Mouse (Mus musculus) megakaryocyte progenitor cell, adult 5-6 weeks (primary cell): ENCODE results near the gene Olfr464. TPM values are rescaled to one million over a fixed set of nuclear protein-coding genes. Genes with fewer than 3 reads are reported as not detected.

Source experiments
- ATAC-seq: replicated peaks from 2 replicates; pipeline ENCODE4 v1.8.0; 2016; ENCODE audit warnings: mild to moderate bottlenecking, moderate TSS enrichment, inconsistent platforms; ENCODE audit not compliant: poor library complexity
- total RNA-seq, 2 experiments: library from RNA; stranded (forward) in 1 of 2; stranded (reverse) in 1 of 2; fragments of 157-497, 149-512 nt in 1 of 2; fragments of 200-1000 nt in 1 of 2; gene quantifications; 2 replicates each; pipeline versions ENCODE4 v1.2.3 to v1.2.4; 2015 to 2017

The Olfr464 gene
- total RNA-seq (2015) (not detected in 2 replicates), total RNA-seq (2017) (not detected in 2 replicates)

- ATAC-seq: 0 out of 2 replicates have a peak, but pooled peaks have one; percentile 14
Measured at GRCm38 (mm10) chr11:87920966-87921365, at the start of gene Olfr464. TSS of gene Olfr464 (minus strand) at chr11:87920967.

DNA sequence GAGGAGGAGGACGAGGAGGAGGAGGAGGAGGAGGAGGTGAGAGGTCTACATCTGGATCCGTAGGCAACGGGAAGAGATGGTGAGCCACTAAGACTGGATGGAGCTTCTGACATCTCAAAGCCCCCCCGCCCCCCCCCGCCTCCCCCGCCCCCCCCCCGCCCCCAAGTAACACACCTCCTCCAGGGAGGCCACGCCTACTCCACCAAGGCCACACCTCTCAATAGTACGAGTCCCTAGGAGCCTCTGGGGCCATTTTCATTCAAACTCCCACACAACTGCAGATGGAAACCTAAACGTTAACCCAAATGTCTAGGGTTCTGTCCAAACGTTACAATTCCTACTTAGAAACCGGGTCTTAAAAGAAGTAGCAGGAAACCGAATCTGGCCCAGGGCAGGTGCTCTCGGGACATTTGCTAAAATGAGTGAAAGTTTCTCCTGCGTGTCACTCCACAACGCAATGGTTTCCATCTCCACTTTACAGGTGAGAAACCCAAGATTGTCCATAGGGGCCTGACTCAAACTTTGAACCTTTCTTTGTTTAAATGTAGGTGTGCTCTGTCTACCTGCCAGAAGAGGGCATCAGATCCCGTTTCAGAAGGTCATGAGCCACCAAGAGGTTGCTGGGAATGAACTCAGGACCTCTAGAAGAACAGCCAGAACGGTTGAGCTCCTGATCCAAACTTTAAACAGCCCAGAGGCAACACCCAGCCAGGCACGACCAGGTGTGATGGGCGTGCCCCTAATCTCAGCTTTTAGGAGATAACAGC lies 47.8 kb upstream of the Olfr464 start:
- ATAC-seq: peak; percentile 35; the same call in 1 of the 2 replicates

GRCm38 (mm10) chr11:87967692-87968289 lies 47.0 kb upstream of the Olfr464 start:
- peak; percentile 93 for ATAC-seq

- no peak for ATAC-seq
Measured at GRCm38 (mm10) chr11:87966214-87966613, 45.4 kb upstream of the Olfr464 start.

DNA sequence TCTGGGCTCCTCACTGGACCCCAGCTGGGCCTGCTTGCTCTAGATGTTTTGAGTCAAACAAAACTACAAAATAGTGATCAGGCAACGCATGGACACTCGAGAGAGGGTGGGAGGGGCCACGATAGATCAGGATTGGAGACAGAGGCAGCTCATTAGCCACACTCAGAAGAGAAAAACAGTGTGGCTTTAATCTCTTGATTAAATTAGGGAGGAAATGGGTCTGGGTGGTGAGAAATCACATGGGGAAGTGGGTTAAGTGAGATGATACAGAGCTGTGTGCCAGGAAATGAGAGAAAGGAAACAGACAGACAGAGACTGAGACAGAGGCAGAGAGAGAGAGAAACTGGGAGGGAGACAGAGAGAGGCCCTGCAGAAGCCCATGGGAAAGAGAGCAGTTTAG lies 44.5 kb upstream of the Olfr464 start:
- no peak for ATAC-seq

DNA sequence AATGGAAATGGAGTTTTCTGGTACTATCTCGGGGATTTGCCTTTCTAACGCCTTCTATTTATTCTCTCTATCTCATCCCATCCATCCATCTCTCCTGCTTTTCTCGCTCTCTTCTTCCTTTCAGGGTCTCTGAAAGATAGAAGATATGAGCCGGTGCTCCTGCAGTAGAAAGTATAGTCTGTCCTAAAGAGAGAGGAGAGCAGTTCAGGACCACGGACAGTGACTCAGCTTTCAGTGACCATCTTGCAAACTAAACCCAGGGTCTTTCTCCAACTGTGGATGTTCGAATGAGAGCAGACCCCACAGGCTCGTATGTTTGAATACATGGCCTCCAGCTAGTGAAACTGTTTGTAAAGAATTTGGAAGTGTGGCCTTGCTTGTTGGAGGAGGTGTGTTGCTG lies 36.3 kb upstream of the Olfr464 start:
- ATAC-seq: no peak

DNA sequence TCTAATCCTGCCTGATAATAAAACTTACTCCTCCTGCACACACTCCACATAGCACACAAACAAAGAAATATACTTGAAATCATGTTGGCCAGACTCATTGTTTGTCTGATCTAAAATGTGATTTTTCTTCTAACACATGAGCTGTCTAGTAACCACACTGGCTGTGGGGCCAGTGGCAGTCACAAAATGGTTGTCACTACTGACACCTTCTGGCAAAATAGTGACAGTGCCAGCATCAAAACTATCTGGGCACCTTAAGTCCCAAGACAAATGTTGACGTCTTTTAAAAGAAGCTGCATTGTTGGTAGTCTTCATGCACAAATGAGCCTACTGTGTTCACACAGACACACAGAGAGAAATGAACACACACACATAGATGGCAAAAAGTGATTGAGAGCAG lies 34.4 kb upstream of the Olfr464 start:
- peak; percentile 52; the same call in 1 of the 2 replicates for ATAC-seq

- ATAC-seq: 0 out of 2 replicates have a peak, but pooled peaks have one; percentile 54
Measured at GRCm38 (mm10) chr11:87949990-87950389, 29.2 kb upstream of the Olfr464 start.

DNA sequence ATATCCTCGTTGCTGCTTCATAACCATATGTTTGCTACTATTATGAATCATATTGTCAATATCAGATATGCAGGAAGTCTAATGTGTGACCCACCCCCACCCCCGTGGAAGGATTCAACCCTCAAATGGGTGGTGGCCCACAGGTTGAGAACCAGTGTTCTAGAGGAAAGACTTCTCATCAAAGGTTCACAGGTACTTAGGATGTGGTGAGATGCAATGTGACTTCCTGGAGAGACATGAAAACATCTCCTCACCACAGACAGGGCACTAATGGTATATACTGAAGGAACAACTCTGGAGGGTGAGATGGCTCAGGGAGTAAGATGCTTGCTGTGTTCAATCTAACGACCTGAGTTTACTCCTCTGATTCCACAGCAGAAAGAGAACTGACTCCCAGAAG lies 14.7 kb upstream of the Olfr464 start:
- ATAC-seq: no peak

GRCm38 (mm10) chr11:87933731-87934130 lies 13.0 kb upstream of the Olfr464 start:
- no peak for ATAC-seq

DNA sequence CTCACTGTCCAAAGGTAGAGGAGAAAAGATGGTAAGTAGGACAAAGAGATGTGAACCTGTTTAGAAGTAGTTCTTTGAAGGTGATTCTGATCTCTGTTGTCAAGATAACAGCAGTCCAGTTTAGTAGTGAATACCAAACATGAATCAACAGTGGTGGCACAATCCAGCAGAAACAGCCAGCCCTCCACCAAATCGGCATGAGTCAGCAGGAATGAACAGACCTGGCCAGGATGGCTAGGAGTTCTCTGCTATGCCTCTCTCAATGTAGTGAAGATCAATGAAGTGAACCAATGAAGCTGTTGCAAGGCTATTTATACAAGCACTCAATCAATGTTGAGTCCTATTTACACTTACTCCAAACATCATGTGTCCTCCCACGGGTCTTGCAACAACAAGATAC lies 9.6 kb upstream of the Olfr464 start:
- ATAC-seq: no peak

DNA sequence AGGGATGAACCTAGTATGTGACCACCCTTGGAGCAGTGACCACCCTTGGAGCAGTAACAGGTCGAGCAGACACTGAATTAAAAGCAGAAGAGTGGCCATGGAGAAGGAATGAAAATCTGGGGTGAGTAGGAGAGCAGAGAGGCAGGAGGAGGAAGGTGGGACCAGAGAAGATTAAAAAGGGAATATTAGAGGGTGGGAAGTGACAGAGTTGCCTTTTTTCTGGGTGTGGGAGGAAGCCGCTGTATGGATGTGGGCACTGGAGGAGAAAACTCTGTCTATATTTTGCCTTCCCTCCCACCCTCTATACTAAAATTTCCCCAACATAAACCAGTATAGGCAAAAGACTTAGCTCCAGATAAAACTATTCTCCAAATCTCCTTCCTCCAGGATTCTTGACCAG lies 466 bp downstream of the Olfr464 start:
- ATAC-seq: no peak

- no peak for ATAC-seq
Measured at GRCm38 (mm10) chr11:87916005-87916404, 4.8 kb downstream of the Olfr464 start.

GRCm38 (mm10) chr11:87904331-87904730 lies 16.4 kb downstream of the Olfr464 start:
- no peak for ATAC-seq

DNA sequence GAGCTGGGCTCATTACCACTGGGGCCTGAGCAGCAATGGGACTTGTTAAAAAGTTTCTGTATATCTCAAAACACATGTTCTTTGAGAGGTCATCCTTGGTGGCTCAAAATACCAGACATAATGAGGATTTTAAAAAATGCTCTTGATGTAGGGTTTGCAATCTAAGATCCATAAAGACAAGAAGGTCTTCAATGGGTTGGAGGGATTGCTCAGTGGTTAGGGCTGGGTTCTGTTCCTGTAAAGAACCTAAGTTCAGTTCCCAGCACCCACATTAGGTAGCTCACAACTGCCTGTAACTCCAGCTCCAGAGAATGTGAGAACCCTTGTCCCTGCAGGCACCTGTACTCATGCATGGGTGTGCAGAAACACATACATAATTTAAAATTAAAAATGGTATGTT lies 23.5 kb downstream of the Olfr464 start, which contains the start of gene Olfr463:
Gene Olfr463, minus strand, starts transcription at position 101 of the 400 bp plus-strand sequence.
- no peak for ATAC-seq

- no peak for ATAC-seq
Measured at GRCm38 (mm10) chr11:87892168-87892567, 28.6 kb downstream of the Olfr464 start, which contains the start of gene Olfr462. TSS of gene Olfr462 (minus strand) at chr11:87892268.

- no peak for ATAC-seq
Measured at GRCm38 (mm10) chr11:87884856-87885255, 35.9 kb downstream of the Olfr464 start.

GRCm38 (mm10) chr11:87883493-87883892 lies 37.3 kb downstream of the Olfr464 start:
- no peak for ATAC-seq

DNA sequence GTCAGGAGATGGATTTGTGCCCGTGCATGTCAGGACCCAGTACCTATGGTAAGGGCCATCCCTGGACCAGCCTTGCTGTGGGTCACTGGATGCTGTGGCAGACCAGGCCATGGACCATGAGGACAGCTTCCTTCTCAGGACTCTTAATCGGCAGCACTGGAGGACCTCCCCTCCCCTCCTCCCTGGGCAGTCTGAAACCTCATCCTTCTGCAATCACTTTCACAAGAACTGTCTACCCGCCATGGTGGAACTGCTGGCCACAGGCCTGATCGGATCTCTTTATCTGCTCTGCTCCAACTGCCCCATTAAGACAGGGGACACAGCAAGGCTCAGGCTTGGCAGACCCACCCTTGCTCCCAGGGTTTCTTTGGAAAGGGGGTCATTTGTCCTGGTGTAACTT lies 39.1 kb downstream of the Olfr464 start:
- ATAC-seq: 0 out of 2 replicates have a peak, but pooled peaks have one; percentile 23

- no peak for ATAC-seq
Measured at GRCm38 (mm10) chr11:87879826-87880225, 40.9 kb downstream of the Olfr464 start.

DNA sequence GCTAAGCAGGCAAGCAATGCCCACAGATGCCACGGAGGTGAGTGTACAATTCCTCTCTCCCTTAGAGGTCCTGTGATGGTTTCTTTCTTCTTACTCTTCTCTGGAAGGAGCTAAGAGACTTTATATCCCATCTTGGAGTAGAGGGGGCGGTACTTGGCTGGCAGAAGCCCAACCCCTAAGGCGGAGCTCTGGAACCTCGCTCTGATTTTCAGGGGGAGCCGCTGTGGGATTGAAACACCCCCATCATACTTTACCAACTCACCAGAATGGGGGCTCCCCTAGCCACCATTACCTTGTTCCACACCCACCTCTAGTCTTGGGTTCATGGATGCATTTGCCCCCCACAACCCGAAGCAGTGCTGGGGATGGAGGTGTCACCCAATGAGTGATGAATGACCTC lies 45.3 kb downstream of the Olfr464 start, which contains the start of gene Epx:
Gene Epx, minus strand, starts transcription at position 101 of the 400 bp plus-strand sequence.
- no peak for ATAC-seq

GRCm38 (mm10) chr11:87871766-87872165 lies 49.0 kb downstream of the Olfr464 start:
- no peak for ATAC-seq
